Mouse (Mus musculus): ENCODE measurements around the gene Rtn4rl1.

DNA sequence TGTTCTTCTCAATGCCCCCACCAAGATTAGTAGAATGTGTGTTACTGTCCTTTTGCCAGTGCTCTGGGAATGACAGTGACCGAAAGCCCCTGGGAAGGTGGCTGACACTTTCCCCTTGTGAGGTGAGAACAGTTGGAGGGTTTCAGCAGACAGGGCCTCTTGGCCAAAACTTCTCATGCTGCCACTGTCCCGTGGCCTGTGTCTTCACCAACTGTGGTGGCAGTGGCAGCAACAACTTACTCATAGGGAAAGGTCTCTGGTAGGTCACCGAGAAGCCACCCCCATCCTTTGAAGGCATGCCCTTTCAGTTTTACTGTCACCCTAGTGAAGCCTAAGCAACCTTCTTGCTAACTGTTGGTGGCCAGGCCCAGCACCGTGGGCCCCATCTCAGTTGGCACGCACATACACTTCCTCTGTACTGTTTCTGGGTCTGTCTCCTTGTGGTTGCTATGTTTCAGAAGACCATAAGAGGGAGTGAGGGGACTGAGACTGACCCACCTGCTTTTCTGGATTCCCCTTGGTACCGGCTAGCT is 39.5 kb upstream of the Rtn4rl1 start:
- TF ChIP-seq CTCF (IDR thresholded peaks at IDR 0.05; ENCODE audit: borderline replicate concordance, insufficient read depth, low read depth, low read length) (no peak), POLR2A (IDR thresholded peaks at IDR 0.05; ENCODE audit: borderline replicate concordance, insufficient read depth, low read length) (no peak)

Measured in cerebellum, adult 2 months (tissue).